Comparison of ENCODE assay signal across 21 mouse cellular contexts in genomic region chr6:139555537-139556179, GRCm38 (mm10). TPM values are rescaled to one million over a fixed set of nuclear protein-coding genes. Genes with fewer than 3 reads are reported as not detected.
"Had no signal": no experiment of that assay in that cellular context is flagged by ENCODE, and none has a peak within 500 bp of the region (broad histone marks: within the 10 kb centered on the region; RNA-seq: fewer than 3 reads in every experiment).

No protein-coding gene starts in this region.

- H3K27me3 ChIP-seq: limb, embryonic 12.5 days; limb, embryonic 15.5 days; midbrain, embryonic 12.5 days had no signal

- ATAC-seq: liver, postnatal 0 days; lung, postnatal 0 days had no signal

- DNase-seq: kidney, adult 9 months; kidney, postnatal 14 days; kidney, postnatal 4 days; left cerebral cortex, postnatal 4 days; liver, postnatal 0 days; lung, embryonic 14.5 days; thymus, adult 2 months; thymus, postnatal 14 days had no signal

- H3K9ac ChIP-seq: limb, embryonic 12.5 days; limb, embryonic 15.5 days; liver, embryonic 14.5 days; liver, postnatal 0 days; lung, embryonic 14.5 days; midbrain, embryonic 12.5 days had no signal

- H3K27ac ChIP-seq: limb, embryonic 12.5 days; limb, embryonic 15.5 days; liver, embryonic 14.5 days; macrophage; midbrain, embryonic 12.5 days; stomach, postnatal 0 days had no signal

- H3K9me3 ChIP-seq: limb, embryonic 12.5 days; limb, embryonic 15.5 days; midbrain, embryonic 12.5 days had no signal

- H3K4me3 ChIP-seq: limb, embryonic 12.5 days; limb, embryonic 15.5 days; midbrain, embryonic 12.5 days had no signal

- H3K36me3 ChIP-seq: limb, embryonic 12.5 days; limb, embryonic 15.5 days; midbrain, embryonic 12.5 days had no signal

- H3K4me1 ChIP-seq: limb, embryonic 12.5 days; limb, embryonic 15.5 days; midbrain, embryonic 12.5 days had no signal

- H3K4me2 ChIP-seq: limb, embryonic 12.5 days; limb, embryonic 15.5 days; liver, embryonic 11.5 days; lung, embryonic 14.5 days; midbrain, embryonic 12.5 days had no signal

RNA-seq across cellular contexts. Expression of gene Pik3c2g, which starts 31.4 kb away (rescaled TPM):
- polyA plus RNA-seq: macrophage; spleen, adult 2 months; thymus, adult 2 months had no signal

RNA-seq across cellular contexts. Expression of gene Rergl, which starts 53.9 kb away (rescaled TPM):
- polyA plus RNA-seq: limb, embryonic 12.5 days; limb, embryonic 15.5 days; liver, embryonic 11.5 days; liver, embryonic 14.5 days; liver, postnatal 0 days; lung, embryonic 14.5 days; lung, postnatal 0 days; macrophage; midbrain, embryonic 12.5 days; midbrain, postnatal 0 days; neural tube, embryonic 11.5 days; neural tube, embryonic 14.5 days; small intestine, adult 2 months; spleen, adult 2 months; thymus, adult 2 months had no signal
